8 mouse cellular contexts compared by ENCODE assay signal in genomic region chr8:95676631-95677030, GRCm38 (mm10). TPM values are rescaled to one million over a fixed set of nuclear protein-coding genes. Genes with fewer than 3 reads are reported as not detected.
DNase-seq lines count a peak whose midpoint lies in the region; ATAC-seq and TF ChIP-seq lines count a peak whose summit lies in the region.

TSS of gene Ndrg4 (plus strand) at chr8:95676980.

- H3K36me3 ChIP-seq in lung, embryonic 14.5 days (ENCODE audit: insufficient read depth) = no peaks in the 10 kb centered on the region
- no peaks in the 10 kb centered on the region for H3K36me3 ChIP-seq in liver, embryonic 11.5 days (ENCODE audit: control insufficient read depth, insufficient read depth, low read length)

- no peak for TF ChIP-seq POLR2A in cortical plate, adult 2 months (IDR thresholded peaks at IDR 0.05; ENCODE audit: extremely low read depth, insufficient read depth, low read length)

- no peaks in the 10 kb centered on the region for H3K4me1 ChIP-seq in lung, embryonic 14.5 days (ENCODE audit: insufficient read depth)
- H3K4me1 ChIP-seq in cortical plate, adult 2 months (ENCODE audit: control insufficient read depth, insufficient read depth, low read length) = peaks cover 5% of the 10 kb centered on the region; the same call in 1 of the 2 replicates
- H3K4me1 ChIP-seq in liver, embryonic 11.5 days (replicated peaks; ENCODE audit: control insufficient read depth, insufficient read depth, low read length) = peaks cover 3% of the 10 kb centered on the region; the same call in 1 of the 2 replicates

- TF ChIP-seq CTCF in lung, embryonic 14.5 days (IDR thresholded peaks at IDR 0.05; ENCODE audit: low read depth) = no peak
- no peak for TF ChIP-seq CTCF in cortical plate, adult 2 months (IDR thresholded peaks at IDR 0.05; ENCODE audit: extremely low read depth, insufficient read depth, low read length)

- WGBS in lung, embryonic 14.5 days = 21% methylated on average over 9 of the region's 9 CpGs
- 39% methylated on average over 9 of the region's 9 CpGs for WGBS in liver, embryonic 11.5 days

- no peaks in the 10 kb centered on the region for H3K9me3 ChIP-seq in lung, embryonic 14.5 days (ENCODE audit: low read depth, low read length)
- no peaks in the 10 kb centered on the region for H3K9me3 ChIP-seq in liver, embryonic 11.5 days (ENCODE audit: control insufficient read depth, low read length)

- no peak for DNase-seq in lung, embryonic 14.5 days
- no peak for DNase-seq in lung, postnatal 25 days (ENCODE audit: low spot score)
- no peak for DNase-seq in heart, postnatal 36 days
- no peak for DNase-seq in liver, embryonic 11.5 days (ENCODE audit: low spot score)
- no peak for DNase-seq in right cerebral cortex, adult 18-20 months
- no peak for DNase-seq in MN1 (ENCODE audit: low spot score)
- no peak for DNase-seq in cerebellum, postnatal 25 days

- H3K9ac ChIP-seq in lung, embryonic 14.5 days = peak within 1 kb of the TSS; percentile 44
- H3K9ac ChIP-seq in liver, embryonic 11.5 days (ENCODE audit: low read depth, low read length) = no peak within 1 kb of the TSS

- H3K27me3 ChIP-seq in lung, embryonic 14.5 days (ENCODE audit: insufficient read depth, low read length) = peaks cover 54% of the 10 kb centered on the region
- H3K27me3 ChIP-seq in liver, embryonic 11.5 days (replicated peaks; ENCODE audit: control insufficient read depth, insufficient read depth, low read length) = peaks cover 83% of the 10 kb centered on the region

- peak within 1 kb of the TSS; percentile 53 for H3K4me3 ChIP-seq in lung, embryonic 14.5 days (ENCODE audit: low read depth, low read length)
- peak within 1 kb of the TSS; percentile 84 for H3K4me3 ChIP-seq in cortical plate, adult 2 months (ENCODE audit: insufficient read depth, low read length)
- peak within 1 kb of the TSS; percentile 48 for H3K4me3 ChIP-seq in liver, embryonic 11.5 days (ENCODE audit: low read depth, low read length)

- no peak within 1 kb of the TSS for H3K27ac ChIP-seq in lung, embryonic 14.5 days (ENCODE audit: low read depth)
- no peak within 1 kb of the TSS for H3K27ac ChIP-seq in cortical plate, adult 2 months (ENCODE audit: insufficient read depth, low read length)
- no peak within 1 kb of the TSS for H3K27ac ChIP-seq in liver, embryonic 11.5 days (ENCODE audit: low read depth, low read length)

- peak within 1 kb of the TSS; percentile 94 for H3K4me2 ChIP-seq in lung, embryonic 14.5 days
- peak within 1 kb of the TSS; percentile 80 for H3K4me2 ChIP-seq in liver, embryonic 11.5 days

- intact Hi-C loops in heart, postnatal 36 days (cut with DNase I) = no loop called here

- no peak for ATAC-seq in lung, embryonic 14.5 days (ENCODE audit: insufficient read depth)
- ATAC-seq in liver, embryonic 11.5 days (replicated peaks; ENCODE audit: low FRiP score) = no peak

RNA-seq across cellular contexts. Expression of gene Ndrg4, which starts in this region (rescaled TPM):
- 11.4 and 14.6 TPM in 2 replicates for polyA plus RNA-seq in lung, embryonic 14.5 days (2014; fragmentation: Nextera tagmentation; extraction: Ambion mirVana)
- polyA plus RNA-seq in cortical plate, adult 2 months (2012; rRNA removed) = 1,920 and 1,995 TPM in 2 replicates
- total RNA-seq in heart, postnatal 36 days (2021) = 100 to 1,000 TPM; 233 to 242 TPM
- polyA plus RNA-seq in liver, embryonic 11.5 days (2014; fragmentation: Nextera tagmentation; extraction: Ambion mirVana) = 3.8 and 4.7 TPM in 2 replicates

Comparison
In these comparisons a context has a peak if more than half of its experiments do, and no peak if none do; other contexts are left out.
1. RNA of gene Ndrg4 (polyA plus RNA-seq): 1,920 to 1,995 TPM in cortical plate, adult 2 months; 11.4 to 14.6 TPM in lung, embryonic 14.5 days and 3.8 to 4.7 TPM in liver, embryonic 11.5 days; every median in the first group is over 100 times any median in the second.
2. Peak in every context shown above with its lines, with median percentiles within 50 percentile points of each other: H3K4me3 ChIP-seq.